Mouse (Mus musculus) stomach, postnatal 0 days (tissue): ENCODE results near the gene Kif22.

Experiments
- CTCF ChIP-seq: IDR thresholded peaks from 2 replicates; pipeline ENCODE4 v1.5.1; 2016; ENCODE audit warnings: antibody characterized with exemption, low read depth, mild to moderate bottlenecking, moderate library complexity
- EP300 ChIP-seq: optimal IDR thresholded peaks from 2 replicates; pipeline ENCODE3; 2016; ENCODE audit warnings: antibody characterized with exemption

- TF ChIP-seq EP300 (no peak), CTCF (no peak)
Observed at GRCm38 (mm10) chr7:127020031-127020430, 22.2 kb downstream of the Kif22 start.
